Mouse (Mus musculus) limb, embryonic 14.5 days (tissue): ENCODE data around the gene Elavl1. TPM values are rescaled to one million over a fixed set of nuclear protein-coding genes. Genes with fewer than 3 reads are reported as not detected.

Experiments used
- ATAC-seq: fragments of 200-750 bp; cut with Nextera tagmentation; 2 replicates; pipeline ENCODE4 v1.8.0; 2017; ENCODE audit warnings: low read depth, moderate number of reproducible peaks, moderate TSS enrichment; ENCODE audit not compliant: low FRiP score
- DNase-seq: peaks from one replicate; pipeline ENCODE4 v3.0.0-alpha.2; 2015; ENCODE audit warnings: low spot score
- H3K27ac ChIP-seq: fragments of 300-500 bp; sonication (generic); replicated peaks from 2 replicates; pipeline ENCODE4 v1.5.1; 2014; ENCODE audit warnings: low read depth, mild to moderate bottlenecking, low read length, moderate library complexity, mixed read lengths
- H3K27me3 ChIP-seq: fragments of 300-500 bp; sonication (generic); 2 replicates; pipeline ENCODE4 v1.6.1; 2014; ENCODE audit warnings: low read length, mixed read lengths; ENCODE audit not compliant: control insufficient read depth, insufficient read depth
- H3K36me3 ChIP-seq: fragments of 300-500 bp; sonication (generic); 2 replicates; pipeline ENCODE4 v1.6.1; 2014; ENCODE audit warnings: mild to moderate bottlenecking, low read length, moderate library complexity, mixed read lengths; ENCODE audit not compliant: control insufficient read depth, insufficient read depth
- H3K4me1 ChIP-seq: fragments of 300-500 bp; sonication (generic); 2 replicates; pipeline ENCODE4 v1.6.1; 2014; ENCODE audit warnings: antibody characterized with exemption, low read length, mixed read lengths; ENCODE audit not compliant: control insufficient read depth, insufficient read depth
- H3K4me2 ChIP-seq: fragments of 300-500 bp; sonication (generic); replicated peaks from 2 replicates; pipeline ENCODE4 v1.6.1; 2014; ENCODE audit warnings: low read depth, mild to moderate bottlenecking, low read length, moderate library complexity; ENCODE audit not compliant: severe bottlenecking
- H3K4me3 ChIP-seq: fragments of 300-500 bp; sonication (generic); replicated peaks from 2 replicates; pipeline ENCODE4 v1.5.1; 2014; ENCODE audit warnings: low read length
- H3K9ac ChIP-seq: fragments of 300-500 bp; sonication (generic); 2 replicates; pipeline ENCODE4 v1.6.1; 2014; ENCODE audit warnings: mild to moderate bottlenecking, low read depth, low read length, moderate library complexity; ENCODE audit not compliant: severe bottlenecking
- H3K9me3 ChIP-seq: fragments of 300-500 bp; sonication (generic); 2 replicates; pipeline ENCODE4 v1.6.1; 2016; ENCODE audit warnings: low read length; ENCODE audit not compliant: control insufficient read depth
- POLR2A ChIP-seq: fragments of 200-500 bp; IDR thresholded peaks from 2 replicates; pipeline ENCODE4 v1.8.0; 2012; ENCODE audit warnings: inconsistent platforms, mild to moderate bottlenecking, moderate library complexity, borderline replicate concordance; ENCODE audit not compliant: insufficient read depth, insufficient read length; ENCODE audit errors: extremely low read depth
- WGBS: fragments of 180-500 bp; shearing (Covaris S2); extraction: QIAGEN DNeasy Blood & Tissue Kit; methylation state at CpG from one replicate; pipeline ENCODE4 v1.1.7; 2014; 5-methylcytosine and 5-hydroxymethylcytosine counted together
- polyA plus RNA-seq, 2 experiments: library from polyadenylated mRNA; depleted of rRNA in 1 of 2; stranded (reverse) in 1 of 2; unstranded in 1 of 2; fragments of >200 nt; fragmentation: Nextera tagmentation in 1 of 2; extraction: Ambion mirVana in 1 of 2; gene quantifications; 2 replicates each; pipeline versions ENCODE4 v1.2.1 to v1.2.3; 2012 to 2014

The Elavl1 gene
- polyA plus RNA-seq, 2 experiments, result 91.1 to 226 TPM

- H3K27me3 ChIP-seq, result no peaks in the 10 kb centered on the region
- H3K36me3 ChIP-seq, result peaks cover 98% of the 10 kb centered on the region
- H3K4me2 ChIP-seq, result no peak overlapping the region
- no peak overlapping the region for H3K4me3 ChIP-seq
- no peak overlapping the region for H3K27ac ChIP-seq
- ATAC-seq (no peak), DNase-seq (no peak)
- no peak for TF ChIP-seq POLR2A
- 92% methylated on average over 15 of the region's 15 CpGs for WGBS
- H3K9me3 ChIP-seq, result no peaks in the 10 kb centered on the region
- H3K9ac ChIP-seq, result no peak overlapping the region
- H3K4me1 ChIP-seq, result no peaks in the 10 kb centered on the region
These were observed 59.9 kb downstream of the Elavl1 start for GRCm38 (mm10) chr8:4265160-4265914.

DNA sequence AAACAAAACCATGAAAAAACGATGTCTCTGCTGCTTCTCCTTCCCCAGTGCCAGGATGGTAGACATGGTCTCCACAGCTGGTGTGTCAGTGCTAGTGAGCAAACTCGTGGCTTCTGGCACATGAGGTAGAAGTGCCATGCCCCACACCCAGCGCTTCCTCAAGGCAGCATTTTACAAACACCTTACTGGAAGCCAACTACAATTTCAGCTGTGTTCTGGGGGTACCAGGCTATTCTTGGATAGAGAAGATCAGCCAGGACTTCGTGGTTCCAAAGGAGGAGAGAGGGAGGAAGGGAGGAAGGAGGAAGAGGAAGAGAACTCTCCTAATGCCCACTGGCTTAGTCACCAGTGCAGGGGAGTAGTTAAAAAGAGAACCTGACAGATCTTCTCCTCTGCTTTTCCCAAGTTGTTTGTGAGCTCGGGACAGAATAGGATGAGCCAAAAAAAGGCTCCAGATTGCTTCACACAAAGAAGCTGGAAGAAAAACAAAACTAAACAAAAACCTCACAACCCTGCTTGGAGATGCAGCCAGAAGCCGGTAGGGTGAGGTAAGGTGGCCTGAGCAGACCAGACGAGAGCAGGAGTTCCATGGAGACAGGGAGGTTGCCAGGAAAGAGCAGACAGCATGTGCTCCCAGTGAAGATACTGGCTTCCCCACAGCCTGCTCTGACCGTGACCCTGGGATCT lies 62.0 kb downstream of the Elavl1 start:
- Histone ChIP-seq H3K9ac (no peak overlapping the region), H3K27ac (no peak overlapping the region), H3K27me3 (no peaks in the 10 kb centered on the region), H3K9me3 (no peaks in the 10 kb centered on the region), H3K4me1 (peaks cover 4% of the 10 kb centered on the region; the same call in 1 of the 2 replicates), H3K4me3 (no peak overlapping the region), H3K36me3 (peaks cover 87% of the 10 kb centered on the region), H3K4me2 (no peak overlapping the region)
- no peak for TF ChIP-seq POLR2A
- DNase-seq, result no peak
- 89% methylated on average over 8 of the region's 8 CpGs for WGBS
- no peak for ATAC-seq

DNA sequence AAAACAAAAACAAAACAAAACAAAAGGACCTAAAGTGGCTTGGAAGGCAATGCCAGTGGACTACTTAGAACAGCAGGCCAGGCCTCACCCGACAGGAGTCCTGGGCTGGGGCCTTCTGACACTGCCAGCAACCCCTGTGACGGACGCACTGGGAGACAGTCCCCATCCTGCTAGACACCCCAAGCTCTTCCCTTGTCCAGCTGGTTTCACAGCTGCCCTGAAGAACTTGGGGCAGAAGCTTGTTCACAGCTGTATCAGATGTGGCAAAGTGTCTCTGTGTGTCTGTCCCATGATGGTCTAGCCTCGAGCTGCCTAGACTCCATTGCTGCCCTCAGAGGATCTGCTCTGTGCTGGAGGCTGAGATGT lies 65.4 kb downstream of the Elavl1 start:
- peaks cover 15% of the 10 kb centered on the region for H3K4me1 ChIP-seq
- TF ChIP-seq POLR2A, result no peak
- no peak overlapping the region for H3K4me2 ChIP-seq
- H3K9ac ChIP-seq, result no peak overlapping the region; the same call in 1 of the 2 replicates
- no peak for DNase-seq
- WGBS, result 78% methylated on average over 4 of the region's 4 CpGs
- no peaks in the 10 kb centered on the region for H3K27me3 ChIP-seq
- H3K4me3 ChIP-seq, result peak overlapping the region; percentile 84; the same call in 1 of the 2 replicates
- ATAC-seq, result no peak
- H3K36me3 ChIP-seq, result peaks cover 72% of the 10 kb centered on the region
- no peak overlapping the region for H3K27ac ChIP-seq
- H3K9me3 ChIP-seq, result no peaks in the 10 kb centered on the region

- peak within 1 kb of the TSS; percentile 84 for H3K4me3 ChIP-seq
- TF ChIP-seq POLR2A, result 0 out of 2 replicates have a peak, but pooled peaks have one; percentile 21
- peaks cover 70% of the 10 kb centered on the region for H3K36me3 ChIP-seq
- H3K9me3 ChIP-seq, result no peaks in the 10 kb centered on the region
- H3K9ac ChIP-seq, result peak within 1 kb of the TSS; percentile 78
- WGBS, result 4% methylated on average over 21 of the region's 33 CpGs
- H3K4me1 ChIP-seq, result peaks cover 15% of the 10 kb centered on the region
- ATAC-seq, result peak; percentile 93
- no peaks in the 10 kb centered on the region for H3K27me3 ChIP-seq
- peak within 1 kb of the TSS; percentile 77 for H3K27ac ChIP-seq
- peak; percentile 91 for DNase-seq
- H3K4me2 ChIP-seq, result peak within 1 kb of the TSS; percentile 69
These were observed 65.9 kb downstream of the Elavl1 start, which contains the start of gene Ctxn1 for GRCm38 (mm10) chr8:4259125-4259804. Gene Ctxn1, minus strand, starts transcription at chr8:4259274.

- Histone ChIP-seq H3K9me3 (no peaks in the 10 kb centered on the region), H3K27me3 (no peaks in the 10 kb centered on the region), H3K4me2 (peak overlapping the region; percentile 69), H3K9ac (peak overlapping the region; percentile 78), H3K4me1 (peaks cover 20% of the 10 kb centered on the region), H3K4me3 (peak overlapping the region; percentile 84), H3K27ac (peak overlapping the region; percentile 77), H3K36me3 (peaks cover 66% of the 10 kb centered on the region)
- ATAC-seq (peak; percentile 76), DNase-seq (no peak)
- WGBS, result 5% methylated on average over 23 of the region's 32 CpGs
- TF ChIP-seq POLR2A, result no peak
These were observed 66.5 kb downstream of the Elavl1 start for GRCm38 (mm10) chr8:4258678-4259077.
